Mouse (Mus musculus) bone marrow, adult 2 months (tissue): ENCODE data around the gene Litaf. TPM values are rescaled to one million over a fixed set of nuclear protein-coding genes. Genes with fewer than 3 reads are reported as not detected.

Experiments
- H3K27ac ChIP-seq: fragments of 200-500 bp; 2 replicates; pipeline ENCODE4 v1.5.1; 2012; ENCODE audit warnings: low read depth, mild to moderate bottlenecking, control low read depth, inconsistent platforms, low read length; ENCODE audit not compliant: control insufficient read depth, poor library complexity, insufficient read depth
- H3K4me1 ChIP-seq: fragments of 200-500 bp; 2 replicates; pipeline ENCODE4 v1.6.1; 2011; ENCODE audit warnings: low read length; ENCODE audit not compliant: control insufficient read depth, insufficient read depth
- H3K4me3 ChIP-seq: fragments of 200-500 bp; replicated peaks from 2 replicates; pipeline ENCODE3; 2011; ENCODE audit warnings: mild to moderate bottlenecking, low read depth, low read length, control low read depth; ENCODE audit not compliant: control insufficient read depth
- CTCF ChIP-seq: fragments of 200-500 bp; IDR thresholded peaks from 2 replicates; pipeline ENCODE4 v1.5.1; 2011; ENCODE audit warnings: low read length, control low read depth; ENCODE audit not compliant: control insufficient read depth, insufficient read depth
- POLR2A ChIP-seq: fragments of 200-500 bp; IDR thresholded peaks from 2 replicates; pipeline ENCODE4 v1.6.1; 2011; ENCODE audit warnings: low read depth, mild to moderate bottlenecking, control low read depth, low read length, borderline replicate concordance; ENCODE audit not compliant: control insufficient read depth
- whole genome bisulfite sequencing: fragments of 180-500 bp; shearing (Covaris S2); methylation state at CpG from one replicate; pipeline ENCODE4 v1.1.7; 2018; 5-methylcytosine and 5-hydroxymethylcytosine counted together
- polyA plus RNA-seq: library from polyadenylated mRNA; stranded (reverse); fragments of >200 nt; gene quantifications from 2 replicates; pipeline ENCODE4 v1.2.4, GENCODE M21; 2011; ENCODE audit warnings: low replicate concordance; ENCODE audit not compliant: missing spikeins, insufficient read depth, insufficient read length

Litaf gene
- polyA plus RNA-seq, 1 experiment = 41.1 TPM

DNA sequence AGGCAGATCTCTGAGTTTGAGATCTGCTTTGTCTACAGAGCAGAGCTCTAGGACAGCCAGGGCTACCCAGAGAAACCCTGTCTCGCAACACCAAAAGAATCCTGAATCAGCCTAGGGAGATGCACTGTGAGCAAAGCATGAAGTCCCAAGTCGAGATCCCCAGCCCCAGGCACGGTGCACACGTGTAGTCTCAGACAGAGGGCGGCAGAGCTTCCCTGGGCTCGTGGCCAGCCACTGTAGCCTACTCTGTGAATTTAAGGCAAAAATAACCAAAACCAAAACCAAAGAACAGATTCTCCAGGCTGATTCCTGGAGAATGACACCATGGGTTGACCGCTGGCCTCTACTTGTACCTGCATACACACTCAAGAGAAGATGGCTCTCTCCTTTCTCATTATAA, 121.4 kb downstream of the Litaf start:
- whole genome bisulfite sequencing = 51% methylated on average over 7 of the region's 7 CpGs
- H3K4me1 ChIP-seq = peaks cover 1% of the 10 kb centered on the region; the same call in 1 of the 2 replicates

DNA sequence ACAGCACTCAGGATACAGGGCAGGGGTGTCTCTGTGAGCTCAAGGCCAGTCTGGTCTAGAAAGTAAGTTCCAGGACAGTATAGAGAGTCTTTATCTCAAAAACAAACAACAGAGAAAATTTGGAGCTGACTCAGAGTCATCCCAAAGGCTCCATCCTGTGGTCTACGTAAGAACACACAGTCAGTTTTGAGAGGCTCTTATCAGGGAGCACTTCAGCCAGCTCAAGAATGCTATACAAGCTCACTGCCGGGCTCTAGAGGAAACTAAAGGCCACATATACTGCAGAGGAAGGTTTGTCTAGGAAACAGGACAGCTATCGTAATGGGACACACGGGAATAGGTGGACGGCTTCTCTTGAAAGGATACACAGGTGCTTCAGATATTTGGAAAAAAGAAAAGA, 122.7 kb downstream of the Litaf start:
- no peak overlapping the region for H3K27ac ChIP-seq
- H3K4me1 ChIP-seq = peaks cover 3% of the 10 kb centered on the region; the same call in 1 of the 2 replicates
- no peak for TF ChIP-seq CTCF
- no peak for TF ChIP-seq POLR2A
- WGBS = 66% methylated on average over 5 of the region's 5 CpGs
- H3K4me3 ChIP-seq = no peak overlapping the region

More for the DNA sequence above, 121.4 kb downstream of the Litaf start:
- TF ChIP-seq POLR2A (no peak), CTCF (no peak)
- Histone ChIP-seq H3K27ac (no peak overlapping the region), H3K4me3 (no peak overlapping the region)

DNA sequence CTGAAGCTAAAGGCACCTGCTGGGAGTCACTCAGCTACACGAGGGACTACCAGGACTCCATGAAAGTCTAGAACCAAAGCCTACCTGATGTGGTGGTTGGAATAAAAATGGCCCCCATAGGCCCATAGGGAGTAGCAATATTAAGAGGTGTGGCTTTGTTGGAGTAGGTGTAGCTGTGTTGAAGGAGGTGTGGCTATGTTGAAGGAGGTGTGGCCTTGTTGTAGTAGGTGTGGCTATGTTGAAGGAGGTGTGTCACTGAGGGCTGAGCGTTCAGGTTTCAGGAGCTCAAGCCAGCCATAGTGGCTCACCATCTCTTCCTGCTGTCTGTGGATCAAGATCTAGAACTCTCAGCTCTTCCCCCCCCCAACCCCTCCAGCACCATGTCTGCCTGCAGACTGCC, 125.3 kb downstream of the Litaf start:
- H3K27ac ChIP-seq = no peak overlapping the region
- TF ChIP-seq POLR2A (no peak), CTCF (no peak)
- no peak overlapping the region for H3K4me3 ChIP-seq
- peaks cover 1% of the 10 kb centered on the region; the same call in 1 of the 2 replicates for H3K4me1 ChIP-seq
- 79% methylated on average over 2 of the region's 2 CpGs for WGBS

DNA sequence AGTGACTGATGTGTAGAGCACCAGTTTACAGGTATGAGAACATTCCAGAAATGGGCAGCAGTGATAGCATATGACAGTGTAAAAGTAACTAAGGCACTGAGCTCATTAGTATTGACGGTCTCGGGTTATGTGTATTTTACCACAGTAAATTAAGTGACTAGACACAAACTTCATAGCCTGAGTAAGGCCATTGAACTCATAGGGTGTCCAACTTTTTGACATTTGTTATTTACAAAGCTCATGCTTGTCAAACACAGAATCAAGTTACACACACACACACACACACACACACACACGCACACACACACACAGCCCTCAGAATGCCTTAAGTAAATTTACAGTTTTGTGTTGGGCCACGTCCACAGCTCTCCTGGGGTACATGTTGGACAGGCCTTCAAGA, 126.0 kb downstream of the Litaf start:
- Histone ChIP-seq H3K27ac (no peak overlapping the region), H3K4me1 (peaks cover 1% of the 10 kb centered on the region; the same call in 1 of the 2 replicates), H3K4me3 (no peak overlapping the region)
- no peak for TF ChIP-seq CTCF
- WGBS = 83% methylated on average over 4 of the region's 4 CpGs

DNA sequence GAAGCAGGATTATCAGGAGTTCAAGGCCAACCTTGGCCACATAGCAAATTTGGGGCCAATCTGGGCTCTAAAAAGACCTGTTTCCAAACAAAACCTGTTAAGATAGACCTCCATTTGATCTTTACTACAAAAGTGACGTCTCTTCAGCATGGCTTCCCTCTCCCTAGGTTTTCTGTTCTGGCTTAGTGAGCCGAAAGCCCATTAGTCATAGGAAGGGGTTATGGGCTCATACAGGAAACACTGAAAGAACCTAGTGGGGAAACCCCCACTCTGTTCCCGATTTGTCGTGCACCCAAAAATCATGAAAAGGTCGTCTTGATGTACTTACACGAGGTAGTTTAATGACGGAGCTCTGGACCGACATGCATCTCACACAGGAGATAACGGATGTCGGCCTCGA, 128.5 kb downstream of the Litaf start:
- no peak for TF ChIP-seq CTCF
- TF ChIP-seq POLR2A = no peak
- 56% methylated on average over 11 of the region's 11 CpGs for WGBS
- Histone ChIP-seq H3K4me3 (no peak overlapping the region), H3K4me1 (peaks cover 1% of the 10 kb centered on the region; the same call in 1 of the 2 replicates), H3K27ac (peak overlapping the region; percentile 52)

DNA sequence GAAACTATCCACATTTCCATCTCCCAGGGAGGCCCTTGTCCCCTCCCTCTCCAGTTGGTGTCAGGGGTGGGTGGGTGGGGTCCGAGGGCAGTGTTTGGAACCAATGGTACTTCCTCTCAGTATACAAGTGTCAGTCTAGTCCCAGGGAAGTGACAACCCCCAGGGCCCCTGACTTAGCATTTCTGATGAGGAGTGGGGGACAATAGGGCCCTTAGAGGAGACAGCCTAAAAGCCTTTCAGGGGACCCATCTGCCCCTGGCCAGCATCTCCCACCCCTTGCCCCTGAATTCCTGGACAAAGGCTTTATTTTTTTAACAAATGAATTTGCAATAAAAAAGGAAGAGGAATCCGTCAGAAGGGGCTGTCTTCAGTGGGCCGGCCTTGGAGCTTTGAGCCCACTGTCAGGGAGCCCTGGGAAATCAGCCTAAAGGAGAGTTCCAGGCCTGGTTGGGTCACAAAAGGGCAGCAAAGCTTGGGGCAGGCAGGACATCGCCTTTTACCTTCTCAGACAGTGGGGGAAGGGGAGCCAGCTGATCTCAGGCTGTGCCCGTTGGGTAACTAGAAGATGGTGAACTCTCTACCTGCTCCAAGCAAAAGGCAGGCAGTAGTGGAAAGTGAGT, 129.1 kb downstream of the Litaf start:
- H3K4me3 ChIP-seq = no peak overlapping the region
- WGBS = 65% methylated on average over 5 of the region's 5 CpGs
- TF ChIP-seq POLR2A (no peak), CTCF (no peak)
- peaks cover 1% of the 10 kb centered on the region; the same call in 1 of the 2 replicates for H3K4me1 ChIP-seq
- peak overlapping the region; percentile 52 for H3K27ac ChIP-seq

DNA sequence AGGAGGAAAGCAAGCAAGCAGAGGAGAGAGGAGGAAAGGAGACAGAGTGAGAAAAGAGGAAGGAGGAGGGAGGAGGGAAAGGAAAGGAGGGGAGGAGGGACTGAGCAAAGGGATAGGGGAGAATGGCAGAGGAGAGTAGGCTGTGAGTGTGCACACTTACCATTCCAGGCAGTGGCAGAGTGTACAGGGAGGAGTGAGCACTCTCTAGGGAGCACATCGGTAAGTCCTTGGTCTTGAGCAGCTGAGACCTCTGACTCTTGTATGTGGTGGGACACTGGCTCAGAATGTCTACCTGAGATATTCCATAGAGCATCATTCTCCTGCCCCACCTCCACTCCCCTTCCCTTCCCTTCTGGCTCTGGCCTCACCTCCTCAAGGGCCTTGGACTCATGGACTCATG, 131.9 kb downstream of the Litaf start:
- no peak overlapping the region for H3K4me3 ChIP-seq
- TF ChIP-seq CTCF = no peak
- TF ChIP-seq POLR2A = no peak
- WGBS = 71% methylated on average over 1 of the region's 1 CpGs
- H3K4me1 ChIP-seq = peaks cover 7% of the 10 kb centered on the region
- H3K27ac ChIP-seq = no peak overlapping the region

DNA sequence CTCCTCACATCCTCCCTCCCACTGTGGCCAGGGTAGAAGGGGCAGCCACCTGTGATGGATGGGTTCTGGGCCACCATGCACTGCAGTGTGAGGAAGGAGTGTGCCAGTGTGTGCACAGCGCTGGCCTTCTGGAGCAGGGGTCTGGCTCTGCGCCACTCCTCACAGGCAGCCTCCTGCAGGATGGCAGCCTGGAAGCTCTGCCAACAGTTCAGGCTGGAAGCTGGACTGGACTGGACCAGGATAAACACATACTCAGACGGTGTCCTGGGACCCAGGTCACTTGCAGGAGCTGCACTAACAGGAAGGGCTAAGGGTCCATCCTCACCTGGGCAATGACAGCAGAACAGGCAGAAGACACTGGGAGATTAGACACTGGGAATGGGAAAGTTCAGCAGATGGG, 132.6 kb downstream of the Litaf start:
- WGBS = 86% methylated on average over 3 of the region's 3 CpGs
- Histone ChIP-seq H3K27ac (no peak overlapping the region), H3K4me1 (peaks cover 5% of the 10 kb centered on the region), H3K4me3 (no peak overlapping the region)
- TF ChIP-seq CTCF (no peak), POLR2A (no peak)

DNA sequence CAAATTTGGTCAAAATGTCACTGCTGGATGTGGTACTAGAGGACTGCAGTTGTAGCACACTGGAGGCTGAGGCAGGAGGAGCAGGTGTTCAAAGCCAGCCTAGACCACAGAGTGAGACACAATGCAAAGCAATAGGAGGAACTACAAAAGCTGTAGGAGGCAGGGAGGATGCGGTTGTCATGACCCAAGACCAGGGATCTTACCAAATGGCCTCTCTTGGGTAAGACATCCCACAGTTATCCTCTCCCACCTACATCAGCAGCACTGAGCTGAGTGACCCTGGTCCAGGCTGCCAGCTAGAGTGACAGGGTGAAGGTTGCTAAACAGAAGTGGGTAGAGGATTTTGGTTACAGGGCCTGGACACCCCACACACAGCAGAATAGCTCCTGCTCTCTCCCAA, 138.9 kb downstream of the Litaf start:
- WGBS = 47% methylated on average over 1 of the region's 1 CpGs
- no peak for TF ChIP-seq CTCF
- TF ChIP-seq POLR2A = no peak
- Histone ChIP-seq H3K4me1 (peaks cover 7% of the 10 kb centered on the region), H3K4me3 (no peak overlapping the region), H3K27ac (peak overlapping the region; percentile 15)
